Mouse (Mus musculus) lung, postnatal 0 days (tissue): ENCODE measurements at regions not wholly inside any gene's neighbourhood (a gene's known extent, or its start where the extent isn't known, plus 50 kb on each side); places are given as distances from the start of the nearest gene placed in this dataset.

Experiments
- ATAC-seq: fragments of 200-750 bp; cut with Nextera tagmentation; 2 replicates; pipeline ENCODE4 v1.8.0; 2017; ENCODE audit warnings: moderate library complexity
- DNase-seq: peaks from one replicate; pipeline ENCODE4 v3.0.0-alpha.2; 2016; ENCODE audit warnings: low spot score
- H3K27ac ChIP-seq: fragments of 300-500 bp; sonication (generic); 2 replicates; pipeline ENCODE4 v1.5.1; 2014; ENCODE audit warnings: antibody characterized with exemption, mild to moderate bottlenecking, low read length, mixed read lengths
- H3K27me3 ChIP-seq: fragments of 300-500 bp; sonication (generic); replicated peaks from 2 replicates; pipeline ENCODE4 v1.6.1; 2014; ENCODE audit warnings: low read length, mixed read lengths; ENCODE audit not compliant: insufficient read depth
- H3K36me3 ChIP-seq: fragments of 300-500 bp; sonication (generic); 2 replicates; pipeline ENCODE4 v1.6.1; 2014; ENCODE audit warnings: low read length, mixed read lengths; ENCODE audit not compliant: insufficient read depth
- H3K4me1 ChIP-seq: fragments of 300-500 bp; sonication (generic); 2 replicates; pipeline ENCODE4 v1.6.1; 2014; ENCODE audit warnings: antibody characterized with exemption, low read depth, low read length, mixed read lengths; ENCODE audit not compliant: insufficient read depth
- H3K4me2 ChIP-seq: fragments of 300-500 bp; sonication (generic); replicated peaks from 2 replicates; pipeline ENCODE4 v1.6.1; 2014; ENCODE audit warnings: low read depth, mild to moderate bottlenecking, low read length, moderate library complexity, mixed read lengths
- H3K4me3 ChIP-seq: fragments of 300-500 bp; sonication (generic); 2 replicates; pipeline ENCODE4 v1.5.1; 2014; ENCODE audit warnings: low read depth, low read length
- H3K9ac ChIP-seq: fragments of 300-500 bp; sonication (generic); replicated peaks from 2 replicates; pipeline ENCODE4 v1.6.1; 2014; ENCODE audit warnings: low read depth, mild to moderate bottlenecking
- H3K9me3 ChIP-seq: fragments of 300-500 bp; sonication (generic); 2 replicates; pipeline ENCODE4 v1.6.1; 2016; ENCODE audit warnings: low read length, mixed read lengths
- CTCF ChIP-seq: IDR thresholded peaks from 2 replicates; pipeline ENCODE4 v1.5.1; 2016; ENCODE audit warnings: antibody characterized with exemption, mild to moderate bottlenecking
- EP300 ChIP-seq: IDR thresholded peaks from 2 replicates; pipeline ENCODE4 v1.6.1; 2016; ENCODE audit warnings: antibody characterized with exemption, mild to moderate bottlenecking, control low read depth
- WGBS: fragments of 180-500 bp; shearing (Covaris S2); extraction: QIAGEN DNeasy Blood & Tissue Kit; methylation state at CpG from one replicate; pipeline ENCODE4 v1.1.7; 2014; 5-methylcytosine and 5-hydroxymethylcytosine counted together

DNA sequence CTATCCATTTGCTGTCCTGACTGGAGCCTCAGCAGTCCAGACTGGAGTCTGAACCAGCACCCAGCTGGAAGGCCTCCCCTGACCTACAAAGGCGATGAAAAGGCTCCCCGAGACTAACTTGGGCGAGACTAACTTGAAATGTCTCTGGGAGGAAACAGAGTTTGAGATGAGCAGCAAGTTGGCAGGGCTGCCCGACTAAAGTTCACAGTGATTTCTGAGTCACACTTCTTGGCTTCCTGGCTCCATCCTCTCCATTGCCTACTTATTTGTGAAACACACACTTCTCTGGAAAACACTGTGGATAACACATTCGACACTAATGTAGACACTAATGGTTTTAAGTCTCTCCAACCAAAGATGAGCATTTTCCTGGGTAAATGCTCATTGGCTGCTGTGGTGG lies 170.2 kb downstream of the Abhd5 start:
- H3K4me3 ChIP-seq = no peak overlapping the region
- no peaks in the 10 kb centered on the region for H3K36me3 ChIP-seq
- H3K9ac ChIP-seq = no peak overlapping the region
- DNase-seq (no peak), ATAC-seq (no peak)
- no peaks in the 10 kb centered on the region for H3K9me3 ChIP-seq
- no peak overlapping the region for H3K4me2 ChIP-seq
- WGBS = 61% methylated on average over 5 of the region's 5 CpGs
- H3K27me3 ChIP-seq = no peaks in the 10 kb centered on the region
- H3K4me1 ChIP-seq = no peaks in the 10 kb centered on the region
- no peak overlapping the region for H3K27ac ChIP-seq
- TF ChIP-seq EP300 = no peak
- TF ChIP-seq CTCF = no peak

DNA sequence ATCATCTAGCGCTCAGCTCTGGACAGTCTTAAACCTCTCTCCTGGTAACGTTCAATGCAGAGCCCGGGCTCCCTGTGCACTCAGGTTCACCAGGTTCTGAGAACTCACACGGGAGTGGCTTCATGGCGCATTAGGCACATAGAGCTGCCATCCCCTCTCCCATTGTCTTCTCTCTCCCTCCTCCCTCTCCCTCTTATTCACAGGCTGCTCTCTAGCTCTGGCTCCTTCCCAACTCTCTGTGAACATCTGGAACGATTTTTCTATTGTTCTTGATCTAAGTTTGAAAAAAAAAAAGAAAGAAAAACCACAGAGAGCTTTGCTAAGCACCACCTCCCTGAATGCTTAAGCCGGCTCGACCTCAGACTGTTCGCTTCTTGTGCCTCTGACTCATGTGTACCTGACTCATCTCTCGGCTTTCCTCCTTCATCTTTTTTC lies 174.2 kb downstream of the Abhd5 start:
- TF ChIP-seq CTCF = no peak
- TF ChIP-seq EP300 = no peak
- 46% methylated on average over 10 of the region's 10 CpGs for WGBS
- H3K4me1 ChIP-seq = no peaks in the 10 kb centered on the region
- no peaks in the 10 kb centered on the region for H3K36me3 ChIP-seq
- no peak overlapping the region for H3K4me3 ChIP-seq
- ATAC-seq (no peak), DNase-seq (no peak)
- H3K9me3 ChIP-seq = no peaks in the 10 kb centered on the region
- no peak overlapping the region for H3K27ac ChIP-seq
- no peaks in the 10 kb centered on the region for H3K27me3 ChIP-seq
- no peak overlapping the region for H3K4me2 ChIP-seq
- no peak overlapping the region for H3K9ac ChIP-seq

DNA sequence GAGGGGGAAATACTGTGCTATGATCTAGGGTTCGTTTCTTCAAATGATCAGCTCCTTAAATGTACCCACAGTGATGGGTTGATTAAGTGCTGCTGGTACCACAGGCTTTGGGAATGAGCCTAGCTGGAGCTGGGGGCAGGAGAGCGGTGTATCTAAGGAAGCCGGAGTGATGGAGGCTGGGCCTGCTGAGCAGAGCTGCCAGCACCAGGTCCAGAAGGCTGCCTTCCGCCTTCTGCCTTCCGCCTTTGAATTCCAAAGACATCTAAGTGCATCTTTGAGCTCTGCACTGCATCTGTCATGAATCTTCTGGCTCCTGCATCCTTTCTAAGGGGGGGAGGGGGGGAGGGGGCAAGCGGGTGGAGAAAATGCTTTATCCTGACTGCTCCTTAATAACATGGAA lies 176.9 kb downstream of the Abhd5 start:
- no peak for TF ChIP-seq CTCF
- TF ChIP-seq EP300 = no peak
- DNase-seq (no peak), ATAC-seq (no peak)
- Histone ChIP-seq H3K4me2 (no peak overlapping the region), H3K27me3 (no peaks in the 10 kb centered on the region), H3K4me3 (no peak overlapping the region), H3K9me3 (no peaks in the 10 kb centered on the region), H3K27ac (no peak overlapping the region), H3K9ac (no peak overlapping the region), H3K4me1 (no peaks in the 10 kb centered on the region), H3K36me3 (no peaks in the 10 kb centered on the region)
- 68% methylated on average over 6 of the region's 6 CpGs for WGBS

DNA sequence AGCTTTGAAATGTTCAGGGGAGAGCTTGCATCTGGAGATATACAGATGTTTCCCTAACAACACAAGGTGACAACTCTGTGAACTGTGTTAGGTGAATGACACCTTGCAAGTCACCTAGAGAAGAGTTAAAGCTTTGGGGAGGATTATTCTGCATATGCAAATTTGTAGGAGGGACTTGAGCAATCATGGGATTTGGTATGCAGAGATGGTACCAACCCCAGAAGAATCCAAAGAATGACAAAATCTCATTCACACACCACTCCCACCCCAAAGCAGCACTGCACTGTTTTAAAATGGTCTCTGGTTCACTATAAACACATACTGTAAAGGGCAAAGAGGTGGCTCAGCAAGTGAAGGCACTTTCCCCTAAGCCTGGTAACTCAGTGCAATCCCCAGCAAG lies 178.3 kb downstream of the Abhd5 start:
- H3K27me3 ChIP-seq = no peaks in the 10 kb centered on the region
- no peak for DNase-seq

DNA sequence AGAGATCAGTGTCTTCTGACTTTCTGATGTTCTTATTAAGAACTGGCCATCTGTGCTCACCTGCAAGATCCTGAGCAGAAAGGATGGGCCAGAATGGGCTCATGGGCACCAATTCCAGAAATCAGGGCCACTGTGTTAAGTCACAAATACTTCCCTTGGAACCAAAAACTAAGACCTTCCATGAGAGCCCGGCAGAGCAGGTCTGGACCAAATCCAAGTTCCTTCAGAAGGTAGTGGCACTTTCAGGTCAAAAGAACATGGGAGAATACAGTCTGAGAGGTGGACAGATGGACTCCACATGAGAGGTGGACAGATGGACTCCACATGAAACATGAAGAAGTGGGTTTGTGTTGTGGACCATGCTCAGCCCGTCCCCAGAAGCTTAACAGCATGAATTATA lies 180.4 kb downstream of the Abhd5 start:
- ATAC-seq = no peak
- 62% methylated on average over 2 of the region's 2 CpGs for WGBS
- Histone ChIP-seq H3K4me2 (no peak overlapping the region), H3K27ac (no peak overlapping the region), H3K27me3 (no peaks in the 10 kb centered on the region), H3K4me1 (no peaks in the 10 kb centered on the region), H3K36me3 (no peaks in the 10 kb centered on the region), H3K9ac (no peak overlapping the region), H3K9me3 (no peaks in the 10 kb centered on the region), H3K4me3 (no peak overlapping the region)
- TF ChIP-seq EP300 (no peak), CTCF (no peak)
- DNase-seq = no peak

More for the DNA sequence above, 178.3 kb downstream of the Abhd5 start:
- Histone ChIP-seq H3K9ac (no peak overlapping the region), H3K4me2 (no peak overlapping the region), H3K27ac (no peak overlapping the region), H3K9me3 (no peaks in the 10 kb centered on the region), H3K4me1 (no peaks in the 10 kb centered on the region), H3K4me3 (no peak overlapping the region), H3K36me3 (no peaks in the 10 kb centered on the region)
- ATAC-seq = no peak
- TF ChIP-seq EP300 = no peak
- TF ChIP-seq CTCF = no peak

DNA sequence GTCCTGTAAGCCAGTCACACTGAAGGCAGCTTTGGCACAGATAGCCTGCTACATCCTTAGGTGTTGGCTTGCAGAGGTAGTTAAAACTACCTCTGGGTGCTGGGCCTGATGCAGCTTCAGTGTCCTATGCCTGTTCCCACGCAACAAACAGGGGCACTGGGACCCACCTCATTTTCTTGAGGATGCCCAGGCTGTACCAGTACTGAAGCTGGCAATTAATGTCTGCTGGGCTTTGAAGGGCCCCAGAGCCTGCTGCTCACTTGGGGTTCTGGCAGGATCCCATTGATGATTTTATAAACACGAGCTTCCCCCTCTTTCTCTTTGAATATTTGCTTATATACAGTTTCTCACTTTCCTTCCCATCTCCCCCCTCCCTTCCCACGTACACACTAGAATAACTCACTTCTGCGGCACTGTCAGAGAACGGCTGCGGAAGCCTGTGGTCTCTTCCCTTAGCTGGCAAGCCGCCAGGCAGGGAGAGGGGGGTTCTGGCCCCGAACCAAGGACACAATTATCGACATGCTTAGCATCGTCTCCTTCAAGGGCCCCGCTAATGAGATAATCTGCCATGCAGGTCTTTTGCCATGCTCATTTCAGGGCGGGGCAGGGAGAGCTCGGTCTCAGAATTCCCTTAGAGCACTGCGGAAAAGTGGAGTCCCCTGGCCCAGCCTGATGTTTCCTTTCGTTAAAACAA lies 182.9 kb downstream of the Abhd5 start:
- no peak overlapping the region for H3K27ac ChIP-seq
- 28% methylated on average over 15 of the region's 15 CpGs for WGBS
- H3K36me3 ChIP-seq = no peaks in the 10 kb centered on the region
- ATAC-seq (no peak), DNase-seq (no peak)
- H3K4me2 ChIP-seq = no peak overlapping the region
- no peaks in the 10 kb centered on the region for H3K27me3 ChIP-seq
- TF ChIP-seq CTCF = no peak
- TF ChIP-seq EP300 = no peak
- no peaks in the 10 kb centered on the region for H3K4me1 ChIP-seq
- no peaks in the 10 kb centered on the region for H3K9me3 ChIP-seq
- no peak overlapping the region for H3K4me3 ChIP-seq
- H3K9ac ChIP-seq = no peak overlapping the region

DNA sequence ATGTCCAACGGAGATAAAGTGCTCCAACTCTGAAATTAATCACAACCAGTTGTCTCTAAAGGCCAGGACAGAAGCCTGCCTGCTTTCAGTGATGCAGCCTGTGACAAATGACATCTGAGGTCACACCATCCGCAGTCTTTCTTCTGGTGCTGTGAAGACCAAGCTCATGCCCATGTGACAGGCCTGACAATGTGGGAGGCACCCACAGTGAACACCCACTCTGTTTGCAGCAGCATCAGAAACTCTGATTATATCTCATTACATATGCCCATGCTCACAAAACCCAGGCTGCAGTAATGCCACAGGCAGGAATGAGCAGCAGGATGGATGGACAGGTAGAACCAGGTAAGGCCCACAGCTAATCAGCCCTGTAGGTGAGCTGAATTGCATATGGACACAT lies 183.6 kb downstream of the Abhd5 start:
- no peaks in the 10 kb centered on the region for H3K9me3 ChIP-seq
- H3K4me1 ChIP-seq = no peaks in the 10 kb centered on the region
- no peak overlapping the region for H3K4me3 ChIP-seq
- TF ChIP-seq CTCF (no peak), EP300 (no peak)
- no peaks in the 10 kb centered on the region for H3K27me3 ChIP-seq
- H3K36me3 ChIP-seq = no peaks in the 10 kb centered on the region
- DNase-seq (no peak), ATAC-seq (no peak)
- H3K4me2 ChIP-seq = no peak overlapping the region
- H3K27ac ChIP-seq = no peak overlapping the region
- no peak overlapping the region for H3K9ac ChIP-seq
- 38% methylated on average over 2 of the region's 2 CpGs for WGBS
